Mouse (Mus musculus) kidney, postnatal 0 days (tissue): ENCODE data around the gene Acacb. TPM values are rescaled to one million over a fixed set of nuclear protein-coding genes. Genes with fewer than 3 reads are reported as not detected.

Experiments
- ATAC-seq: fragments of 200-750 bp; cut with Nextera tagmentation; replicated peaks from 2 replicates; pipeline ENCODE4 v1.8.0; 2017; ENCODE audit warnings: low read depth, moderate number of reproducible peaks, moderate TSS enrichment, moderate library complexity; ENCODE audit not compliant: low FRiP score
- DNase-seq: peaks from one replicate; pipeline ENCODE4 v3.0.0-alpha.2; 2016; ENCODE audit warnings: low spot score
- H3K27ac ChIP-seq: fragments of 300-500 bp; sonication (generic); 2 replicates; pipeline ENCODE4 v1.5.1; 2014; ENCODE audit warnings: mild to moderate bottlenecking
- H3K27me3 ChIP-seq: fragments of 300-500 bp; sonication (generic); 2 replicates; pipeline ENCODE4 v1.6.1; 2014; ENCODE audit warnings: low read length, mixed read lengths; ENCODE audit not compliant: insufficient read depth
- H3K36me3 ChIP-seq: fragments of 300-500 bp; sonication (generic); 2 replicates; pipeline ENCODE4 v1.6.1; 2014; ENCODE audit warnings: low read length, mixed read lengths; ENCODE audit not compliant: insufficient read depth
- H3K4me1 ChIP-seq: fragments of 300-500 bp; sonication (generic); replicated peaks from 2 replicates; pipeline ENCODE4 v1.6.1; 2014; ENCODE audit warnings: antibody characterized with exemption, low read length, mixed read lengths; ENCODE audit not compliant: insufficient read depth
- H3K4me2 ChIP-seq: fragments of 300-500 bp; sonication (generic); 2 replicates; pipeline ENCODE4 v1.6.1; 2014; ENCODE audit warnings: mild to moderate bottlenecking, low read length, moderate library complexity, mixed read lengths
- H3K4me3 ChIP-seq: fragments of 300-500 bp; sonication (generic); replicated peaks from 2 replicates; pipeline ENCODE4 v1.5.1; 2014; ENCODE audit warnings: low read depth, low read length
- H3K9ac ChIP-seq: fragments of 300-500 bp; sonication (generic); 2 replicates; pipeline ENCODE4 v1.6.1; 2014; ENCODE audit warnings: low read depth, low read length
- H3K9me3 ChIP-seq: fragments of 300-500 bp; sonication (generic); replicated peaks from 2 replicates; pipeline ENCODE4 v1.6.1; 2016; ENCODE audit warnings: low read length, inconsistent platforms, mixed read lengths
- CTCF ChIP-seq: IDR thresholded peaks from 2 replicates; pipeline ENCODE4 v1.5.1; 2016; ENCODE audit warnings: antibody characterized with exemption, low read depth, mild to moderate bottlenecking, moderate library complexity
- WGBS: fragments of 180-500 bp; shearing (Covaris S2); extraction: QIAGEN DNeasy Blood & Tissue Kit; methylation state at CpG from one replicate; pipeline ENCODE4 v1.1.7; 2014; 5-methylcytosine and 5-hydroxymethylcytosine counted together
- polyA plus RNA-seq: library from polyadenylated mRNA; unstranded; fragments of >200 nt; fragmentation: Nextera tagmentation; extraction: Ambion mirVana; gene quantifications from 2 replicates; pipeline ENCODE4 v1.2.1, GENCODE M21; 2015

The Acacb gene
- polyA plus RNA-seq, 1 experiment from 2014 or later, result 4.4 TPM

- no peak overlapping the region for H3K4me2 ChIP-seq
- no peak for TF ChIP-seq CTCF
- H3K9me3 ChIP-seq, result no peaks in the 10 kb centered on the region
- no peak for ATAC-seq
- no peaks in the 10 kb centered on the region for H3K27me3 ChIP-seq
- no peak for DNase-seq
- H3K36me3 ChIP-seq, result no peaks in the 10 kb centered on the region
- WGBS, result 84% methylated on average over 24 of the region's 24 CpGs
- H3K27ac ChIP-seq, result no peak overlapping the region
- H3K9ac ChIP-seq, result no peak overlapping the region
- no peaks in the 10 kb centered on the region for H3K4me1 ChIP-seq
- no peak overlapping the region for H3K4me3 ChIP-seq
These were observed 153.7 kb downstream of the Acacb start for GRCm38 (mm10) chr5:114299883-114300610.

Other genes starting within 250 kb of the Acacb start
- 69.5 and 86.7 TPM in 2 replicates for gene Coro1c, start 237.8 kb upstream of the Acacb start, polyA plus RNA-seq
- gene Ssh1, start 152.6 kb upstream of the Acacb start, polyA plus RNA-seq, result 9.9 and 10.0 TPM in 2 replicates
- gene Dao, start 142.8 kb upstream of the Acacb start, polyA plus RNA-seq, result 35.3 and 42.7 TPM in 2 replicates
- gene Usp30, start 81.1 kb upstream of the Acacb start, polyA plus RNA-seq, result 10.3 and 12.0 TPM in 2 replicates
- 0.08 and 0.11 TPM in 2 replicates for gene Svop, start 55.0 kb upstream of the Acacb start, polyA plus RNA-seq
- gene Alkbh2, start 18.3 kb upstream of the Acacb start, polyA plus RNA-seq, result 11.1 and 12.2 TPM in 2 replicates
- 31.1 and 34.6 TPM in 2 replicates for gene Ung, start 16.1 kb upstream of the Acacb start, polyA plus RNA-seq
- not detected in 2 replicates for gene Foxn4, start 127.3 kb downstream of the Acacb start, polyA plus RNA-seq
- gene Myo1h, start 142.6 kb downstream of the Acacb start, polyA plus RNA-seq, result 1.4 and 1.6 TPM in 2 replicates
- gene Kctd10, start 234.0 kb downstream of the Acacb start, polyA plus RNA-seq, result 80.5 and 89.7 TPM in 2 replicates
- 28.6 and 30.8 TPM in 2 replicates for gene Ube3b, start 234.1 kb downstream of the Acacb start, polyA plus RNA-seq